Mouse (Mus musculus): ENCODE measurements around the gene Has3.

- TF ChIP-seq CTCF (IDR thresholded peaks at IDR 0.05; ENCODE audit: extremely low read depth, insufficient read depth, insufficient read length, insufficient replicate concordance), result peak; percentile 68; the same call in 1 of the 2 replicates
- no peak for TF ChIP-seq POLR2A (IDR thresholded peaks at IDR 0.05; ENCODE audit: low read depth, low read length)
Measured at GRCm38 (mm10) chr8:106887336-106888189, 17.5 kb downstream of the Has3 start.
